Mouse (Mus musculus): ENCODE results near the gene Cct5. TPM values are rescaled to one million over a fixed set of nuclear protein-coding genes. Genes with fewer than 3 reads are reported as not detected.

Gene Cct5
- 154 TPM for polyA plus RNA-seq (2014; fragmentation: Illumina TruSeq; extraction: RNeasy Lipid Tissue Mini Kit (QIAGEN cat#74804); ENCODE audit: insufficient read depth, low read depth, low replicate concordance)

DNA sequence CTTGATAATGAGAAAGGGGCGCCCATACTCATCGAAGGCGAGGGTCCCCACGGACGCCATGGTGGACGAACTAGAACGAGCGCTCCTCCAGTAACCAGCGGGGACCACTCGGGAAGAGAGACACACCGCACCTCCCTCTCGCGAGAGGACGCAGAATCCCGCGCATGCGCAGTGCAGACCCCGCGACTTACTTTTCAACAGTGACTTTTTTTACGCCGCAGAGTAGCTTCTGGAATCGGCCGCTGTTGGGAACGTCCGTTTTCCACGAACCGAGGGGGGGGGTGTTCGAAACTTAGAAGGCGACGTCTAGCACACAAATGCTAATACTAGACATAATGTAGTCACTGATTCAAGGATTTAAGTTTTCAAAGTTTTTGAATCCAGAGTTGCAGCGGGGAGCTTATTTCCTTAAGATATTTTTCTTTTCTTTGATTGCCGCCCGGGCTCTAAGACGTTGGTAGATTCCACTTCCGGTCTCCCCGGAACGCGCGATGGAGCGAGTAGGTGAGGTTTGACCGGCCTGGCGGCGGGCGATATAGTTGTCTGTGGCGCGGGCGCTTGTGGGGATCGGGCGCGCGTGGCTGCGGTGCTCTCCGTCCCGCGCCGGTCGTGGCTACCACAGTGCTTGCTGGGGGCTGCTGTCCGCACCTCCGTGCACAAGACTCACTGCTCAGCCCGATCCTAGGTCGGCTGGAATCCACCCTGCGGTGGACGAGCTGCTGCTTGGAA is at the start of gene Cct5, which contains the start of gene Fam173b:
Gene Cct5, minus strand, starts transcription at position 159 of the 729 bp plus-strand sequence.
Gene Fam173b, plus strand, starts transcription at position 207 of the 729 bp plus-strand sequence.

DNA sequence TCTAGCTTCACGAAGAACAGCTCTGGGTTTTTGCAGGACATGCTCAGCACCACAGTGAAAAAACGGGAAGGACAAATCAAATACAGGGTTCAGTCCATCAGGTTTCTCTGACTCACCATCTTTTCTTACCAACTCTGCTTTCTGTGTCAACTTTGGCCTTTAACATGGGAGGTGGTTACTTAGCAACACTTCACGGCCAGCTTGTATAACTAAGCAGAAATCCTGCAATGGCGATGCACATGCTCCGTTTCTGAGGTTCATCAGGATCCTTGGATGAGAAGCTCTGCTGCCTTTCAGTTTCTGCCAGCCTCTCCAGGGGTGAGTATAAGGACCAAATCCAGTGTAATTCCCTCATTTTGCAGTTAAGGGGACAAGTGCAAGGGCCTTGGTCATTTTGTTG is 36.4 kb downstream of the Cct5 start, which contains the start of gene Cmbl:
Gene Cmbl, plus strand, starts transcription at position 206 of the 400 bp plus-strand sequence.

Other genes with a start within 250 kb of the Cct5 start
- gene Ankrd33b, start 234.1 kb downstream of the Cct5 start, polyA plus RNA-seq (2014; fragmentation: Illumina TruSeq; extraction: RNeasy Lipid Tissue Mini Kit (QIAGEN cat#74804); ENCODE audit: insufficient read depth, low read depth, low replicate concordance) = 15.3 TPM
- 4.5 TPM for gene Ropn1l, start 148.1 kb downstream of the Cct5 start, polyA plus RNA-seq (2014; fragmentation: Illumina TruSeq; extraction: RNeasy Lipid Tissue Mini Kit (QIAGEN cat#74804); ENCODE audit: insufficient read depth, low read depth, low replicate concordance)
- 19.0 TPM for gene March6, start 70.8 kb downstream of the Cct5 start, polyA plus RNA-seq (2014; fragmentation: Illumina TruSeq; extraction: RNeasy Lipid Tissue Mini Kit (QIAGEN cat#74804); ENCODE audit: insufficient read depth, low read depth, low replicate concordance)
- 37.9 TPM for gene Cmbl, start 36.4 kb downstream of the Cct5 start, polyA plus RNA-seq (2014; fragmentation: Illumina TruSeq; extraction: RNeasy Lipid Tissue Mini Kit (QIAGEN cat#74804); ENCODE audit: insufficient read depth, low read depth, low replicate concordance)
- 12.1 TPM for gene Fam173b, start within 50 bp of the Cct5 start, polyA plus RNA-seq (2014; fragmentation: Illumina TruSeq; extraction: RNeasy Lipid Tissue Mini Kit (QIAGEN cat#74804); ENCODE audit: insufficient read depth, low read depth, low replicate concordance)

Measured in lung, adult 10 weeks (tissue).